Mouse (Mus musculus) kidney, adult 2 months (tissue): Measurements from ENCODE around the gene Kcnj1. TPM values are rescaled to one million over a fixed set of nuclear protein-coding genes. Genes with fewer than 3 reads are reported as not detected.
A peak's percentile ranks its signal among the peaks of the same experiment; 100 is the strongest.

Experiments
- DNase-seq: peaks from one replicate; pipeline ENCODE4 v3.0.0; 2021
- H3K27ac ChIP-seq: fragments of 200-500 bp; 2 replicates; pipeline ENCODE4 v1.5.1; 2012; ENCODE audit warnings: low read depth, low read length, control low read depth, inconsistent platforms; ENCODE audit not compliant: insufficient read depth
- H3K27me3 ChIP-seq: fragments of 200-500 bp; replicated peaks from 2 replicates; pipeline ENCODE4 v1.6.1; 2012; ENCODE audit warnings: mild to moderate bottlenecking, moderate library complexity, low read length, inconsistent platforms; ENCODE audit not compliant: control insufficient read depth, insufficient read depth
- H3K36me3 ChIP-seq: fragments of 200-500 bp; 2 replicates; pipeline ENCODE4 v1.6.1; 2012; ENCODE audit warnings: mild to moderate bottlenecking, moderate library complexity, low read length, inconsistent platforms; ENCODE audit not compliant: control insufficient read depth, insufficient read depth
- H3K4me1 ChIP-seq: fragments of 200-500 bp; 2 replicates; pipeline ENCODE4 v1.6.1; 2011; ENCODE audit warnings: low read length; ENCODE audit not compliant: control insufficient read depth, insufficient read depth
- H3K4me3 ChIP-seq: fragments of 200-500 bp; 2 replicates; pipeline ENCODE4 v1.5.1; 2011; ENCODE audit warnings: mild to moderate bottlenecking, low read depth, low read length, control low read depth; ENCODE audit not compliant: insufficient read depth
- CTCF ChIP-seq: fragments of 200-500 bp; conservative IDR thresholded peaks from 2 replicates; pipeline ENCODE4 v1.5.1; 2011; ENCODE audit warnings: low read depth, mild to moderate bottlenecking, control low read depth, low read length, moderate library complexity, mixed read lengths; ENCODE audit not compliant: insufficient read depth, insufficient read length
- POLR2A ChIP-seq: fragments of 200-500 bp; IDR thresholded peaks from one replicate; pipeline ENCODE4 v1.6.1; 2011; ENCODE audit warnings: low read depth, low read length, control low read depth
- WGBS: fragments of 180-500 bp; shearing (Covaris S2); methylation state at CpG from one replicate; pipeline ENCODE4 v1.1.7; 2018; 5-methylcytosine and 5-hydroxymethylcytosine counted together
- polyA plus RNA-seq: library from polyadenylated mRNA; depleted of rRNA; stranded (reverse); fragments of >200 nt; gene quantifications from 2 replicates; pipeline ENCODE4 v1.2.3, GENCODE M21; 2012

Gene Kcnj1
- polyA plus RNA-seq, 1 experiment: 79.1 TPM

- H3K27ac ChIP-seq: peak overlapping the region; percentile 84
Measured at GRCm38 (mm10) chr9:32410671-32411070, 38.4 kb downstream of the Kcnj1 start.

GRCm38 (mm10) chr9:32411507-32411906 lies 39.2 kb downstream of the Kcnj1 start:
- Histone ChIP-seq H3K4me1 (peaks cover 3% of the 10 kb centered on the region; the same call in 1 of the 2 replicates), H3K27me3 (no peaks in the 10 kb centered on the region), H3K27ac (peak overlapping the region; percentile 84), H3K36me3 (no peaks in the 10 kb centered on the region), H3K4me3 (no peak overlapping the region)
- peak; percentile 68 for DNase-seq
- no peak for TF ChIP-seq POLR2A
- TF ChIP-seq CTCF: no peak
- 67% methylated on average over 5 of the region's 5 CpGs for WGBS

More at GRCm38 (mm10) chr9:32410671-32411070, 38.4 kb downstream of the Kcnj1 start:
- no peak for DNase-seq
- 87% methylated on average over 5 of the region's 5 CpGs for WGBS
- TF ChIP-seq CTCF (no peak), POLR2A (no peak)
- Histone ChIP-seq H3K27me3 (no peaks in the 10 kb centered on the region), H3K4me1 (peaks cover 5% of the 10 kb centered on the region; the same call in 1 of the 2 replicates), H3K4me3 (no peak overlapping the region), H3K36me3 (no peaks in the 10 kb centered on the region)

GRCm38 (mm10) chr9:32412836-32413580 lies 40.7 kb downstream of the Kcnj1 start:
- Histone ChIP-seq H3K27me3 (no peaks in the 10 kb centered on the region), H3K4me1 (no peaks in the 10 kb centered on the region), H3K36me3 (no peaks in the 10 kb centered on the region), H3K4me3 (no peak overlapping the region), H3K27ac (no peak overlapping the region)
- TF ChIP-seq CTCF: no peak
- TF ChIP-seq POLR2A: no peak
- 70% methylated on average over 10 of the region's 10 CpGs for WGBS
- DNase-seq: no peak

- Histone ChIP-seq H3K4me3 (no peak overlapping the region), H3K27me3 (no peaks in the 10 kb centered on the region), H3K36me3 (no peaks in the 10 kb centered on the region), H3K4me1 (no peaks in the 10 kb centered on the region), H3K27ac (no peak overlapping the region)
- DNase-seq: no peak
- WGBS: 77% methylated on average over 1 of the region's 1 CpGs
- no peak for TF ChIP-seq POLR2A
- TF ChIP-seq CTCF: no peak
Measured at GRCm38 (mm10) chr9:32414956-32415355, 42.7 kb downstream of the Kcnj1 start.

- no peak for TF ChIP-seq POLR2A
- no peak for TF ChIP-seq CTCF
- Histone ChIP-seq H3K27ac (no peak overlapping the region), H3K36me3 (no peaks in the 10 kb centered on the region), H3K4me1 (no peaks in the 10 kb centered on the region), H3K27me3 (no peaks in the 10 kb centered on the region), H3K4me3 (no peak overlapping the region)
- no peak for DNase-seq
- WGBS: 90% methylated on average over 3 of the region's 3 CpGs
Measured at GRCm38 (mm10) chr9:32415952-32416351, 43.7 kb downstream of the Kcnj1 start.

- DNase-seq: no peak
- no peak overlapping the region for H3K4me3 ChIP-seq
- WGBS: 46% methylated on average over 8 of the region's 8 CpGs
- no peak overlapping the region for H3K27ac ChIP-seq
- no peaks in the 10 kb centered on the region for H3K4me1 ChIP-seq
- TF ChIP-seq POLR2A: no peak
- no peak for TF ChIP-seq CTCF
- H3K27me3 ChIP-seq: no peaks in the 10 kb centered on the region
- H3K36me3 ChIP-seq: no peaks in the 10 kb centered on the region
Measured at GRCm38 (mm10) chr9:32417466-32418116, 45.3 kb downstream of the Kcnj1 start.

- H3K4me1 ChIP-seq: no peaks in the 10 kb centered on the region
- TF ChIP-seq CTCF (no peak), POLR2A (no peak)
- H3K36me3 ChIP-seq: no peaks in the 10 kb centered on the region
- no peaks in the 10 kb centered on the region for H3K27me3 ChIP-seq
- DNase-seq: no peak
- H3K27ac ChIP-seq: no peak overlapping the region
- H3K4me3 ChIP-seq: no peak overlapping the region
Measured at GRCm38 (mm10) chr9:32420711-32421110, 48.4 kb downstream of the Kcnj1 start.
